Mouse (Mus musculus) small intestine, adult 2 months (tissue): ENCODE measurements around the gene Stox1.

Source experiments
- CTCF ChIP-seq: fragments of 200-500 bp; IDR thresholded peaks from 2 replicates; pipeline ENCODE4 v1.5.1; 2012; ENCODE audit warnings: low read depth, mild to moderate bottlenecking, control low read depth, inconsistent platforms, low read length, moderate library complexity, mixed read lengths; ENCODE audit not compliant: insufficient replicate concordance, insufficient read length; ENCODE audit errors: extremely low read depth
- POLR2A ChIP-seq: fragments of 200-500 bp; IDR thresholded peaks from 2 replicates; pipeline ENCODE4 v1.6.1; 2012; ENCODE audit warnings: low read depth, mild to moderate bottlenecking, control low read depth, inconsistent platforms, low read length, moderate library complexity

DNA sequence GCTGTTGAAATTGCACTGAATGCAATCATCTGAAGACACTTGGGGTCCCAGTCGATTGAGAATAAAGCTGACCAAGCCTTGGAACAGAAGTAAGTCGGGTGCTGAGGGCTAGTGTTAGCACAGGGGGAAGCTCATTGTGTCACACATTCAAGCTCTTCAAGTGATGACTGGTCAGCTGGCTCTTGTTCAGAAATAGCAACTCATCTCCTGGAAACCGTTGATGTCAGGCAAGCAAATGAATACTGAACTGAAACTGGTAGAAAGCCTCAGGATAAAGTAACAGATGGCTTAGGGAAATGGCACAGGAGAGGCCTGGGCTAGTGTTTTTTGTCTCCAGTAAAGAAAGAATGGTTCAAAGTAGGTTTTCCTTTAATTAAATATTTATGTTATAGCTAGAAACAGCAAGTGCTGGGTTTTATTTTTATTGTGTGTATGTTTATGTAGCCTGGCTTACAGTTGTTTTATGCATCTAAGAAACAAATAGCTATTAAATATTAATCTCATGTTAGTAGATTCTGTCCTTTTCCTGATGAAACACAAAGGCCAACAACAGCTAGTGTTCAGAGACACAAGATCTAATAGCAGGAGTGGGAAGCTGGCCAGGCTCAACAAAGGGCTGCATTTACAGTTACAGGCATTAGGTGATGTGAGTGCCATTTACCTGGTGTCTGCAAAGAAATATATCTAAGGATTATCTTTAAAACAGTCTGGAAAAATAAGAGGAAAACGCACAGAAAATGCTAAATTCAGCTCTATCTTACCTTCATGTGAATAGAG lies 14.2 kb upstream of the Stox1 start:
- TF ChIP-seq CTCF (no peak), POLR2A (no peak)
